In the genomic region with DNA sequence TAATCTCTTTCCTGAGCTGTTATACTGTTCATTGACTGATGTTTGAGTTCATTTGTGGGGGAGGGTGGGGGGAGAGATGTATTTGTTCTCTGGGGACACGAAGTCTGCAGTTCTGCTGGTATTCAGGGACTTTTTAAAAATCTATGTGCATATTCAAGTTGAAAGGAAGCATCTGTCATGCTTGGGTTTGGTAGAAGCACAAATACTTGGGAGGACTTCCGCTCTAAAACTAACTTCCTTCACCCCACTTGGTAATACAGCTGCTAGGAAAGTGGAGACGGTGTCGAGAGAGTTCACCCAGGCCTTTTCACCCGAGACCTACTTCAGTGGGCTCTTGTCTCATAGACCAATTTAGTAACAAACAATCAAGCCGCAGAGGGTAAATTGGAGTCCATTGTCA, we compare ENCODE assay signal across 21 mouse cellular contexts.
DNase-seq lines count a peak whose midpoint lies in the region; ATAC-seq lines count a peak whose summit lies in the region.
"Had no signal": no experiment of that assay in that cellular context is flagged by ENCODE, and none has a peak within 500 bp of the region (broad histone marks: within the 10 kb centered on the region; RNA-seq: fewer than 3 reads in every experiment).

No protein-coding gene starts in this region.

- no peak overlapping the region for H3K4me2 ChIP-seq in hindbrain, embryonic 16.5 days (ENCODE audit: low read length)
- H3K4me2 ChIP-seq: embryonic facial prominence, embryonic 15.5 days; heart, embryonic 15.5 days; hindbrain, embryonic 12.5 days; limb, embryonic 15.5 days; liver, embryonic 15.5 days; midbrain, embryonic 12.5 days; neural tube, embryonic 12.5 days had no signal

- H3K9ac ChIP-seq in hindbrain, embryonic 16.5 days (ENCODE audit: low read depth, low read length), result no peak overlapping the region
- H3K9ac ChIP-seq: embryonic facial prominence, embryonic 15.5 days; heart, embryonic 15.5 days; hindbrain, embryonic 12.5 days; limb, embryonic 15.5 days; liver, embryonic 15.5 days; midbrain, embryonic 12.5 days; neural tube, embryonic 12.5 days had no signal

- H3K9me3 ChIP-seq in hindbrain, embryonic 16.5 days (ENCODE audit: control insufficient read depth, low read length), result no peaks in the 10 kb centered on the region
- H3K9me3 ChIP-seq: embryonic facial prominence, embryonic 15.5 days; forebrain, embryonic 10.5 days; heart, embryonic 15.5 days; hindbrain, embryonic 12.5 days; limb, embryonic 15.5 days; liver, embryonic 15.5 days; midbrain, embryonic 12.5 days; neural tube, embryonic 12.5 days had no signal

- H3K4me3 ChIP-seq in hindbrain, embryonic 16.5 days (ENCODE audit: low read length), result no peak overlapping the region
- H3K4me3 ChIP-seq: embryonic facial prominence, embryonic 15.5 days; forebrain, embryonic 10.5 days; heart, embryonic 15.5 days; hindbrain, embryonic 12.5 days; limb, embryonic 15.5 days; liver, embryonic 15.5 days; midbrain, embryonic 12.5 days; neural tube, embryonic 12.5 days had no signal

- peaks cover 5% of the 10 kb centered on the region for H3K27me3 ChIP-seq in hindbrain, embryonic 16.5 days (replicated peaks; ENCODE audit: control insufficient read depth, insufficient read depth, low read length)
- H3K27me3 ChIP-seq: embryonic facial prominence, embryonic 15.5 days; heart, embryonic 15.5 days; liver, embryonic 15.5 days; neural tube, embryonic 12.5 days had no signal

- 0 out of 2 replicates have a peak, but pooled peaks have one; percentile 39 for ATAC-seq in common myeloid progenitor, adult 5-6 weeks (replicated peaks; ENCODE audit: low read depth, poor library complexity, severe bottlenecking)
- peak; percentile 64 to 67; a peak in 3 of 4 replicates for ATAC-seq in hematopoietic stem cell, adult 5-6 weeks (replicated peaks in 1 of 2; ENCODE audit: insufficient read depth in 1 of 2, low FRiP score in 2 of 2, low TSS enrichment in 1 of 2, low read depth in 1 of 2, poor library complexity in 2 of 2, severe bottlenecking in 2 of 2)
- no peak for ATAC-seq in hindbrain, embryonic 16.5 days
- ATAC-seq: inflammation-experienced regulatory T-cells, adult 6 months; Patski had no signal

- H3K27ac ChIP-seq in hindbrain, embryonic 16.5 days (ENCODE audit: low read depth, low read length), result no peak overlapping the region
- H3K27ac ChIP-seq: embryonic facial prominence, embryonic 15.5 days; forebrain, embryonic 10.5 days; hindbrain, embryonic 12.5 days; limb, embryonic 15.5 days; liver, embryonic 15.5 days; midbrain, embryonic 12.5 days; neural tube, embryonic 12.5 days had no signal

- no peaks in the 10 kb centered on the region for H3K36me3 ChIP-seq in hindbrain, embryonic 16.5 days (ENCODE audit: control insufficient read depth, insufficient read depth, low read length)
- H3K36me3 ChIP-seq: embryonic facial prominence, embryonic 15.5 days; forebrain, embryonic 10.5 days; heart, embryonic 15.5 days; hindbrain, embryonic 12.5 days; limb, embryonic 15.5 days; liver, embryonic 15.5 days; midbrain, embryonic 12.5 days; neural tube, embryonic 12.5 days had no signal

- no peaks in the 10 kb centered on the region for H3K4me1 ChIP-seq in hindbrain, embryonic 16.5 days (ENCODE audit: control insufficient read depth, insufficient read depth, low read depth, low read length)
- H3K4me1 ChIP-seq: embryonic facial prominence, embryonic 15.5 days; forebrain, embryonic 10.5 days; heart, embryonic 15.5 days; hindbrain, embryonic 12.5 days; limb, embryonic 15.5 days; liver, embryonic 15.5 days; midbrain, embryonic 12.5 days; neural tube, embryonic 12.5 days had no signal

- peak; percentile 1 to 19 for DNase-seq in kidney, adult 8-10 months
- no peak for DNase-seq in kidney, postnatal 4 days
- peak; percentile 3 to 6 for DNase-seq in kidney, postnatal 36 days
- DNase-seq in cerebellum, postnatal 10 days, result no peak
- DNase-seq: adrenal gland, postnatal 10 days; cerebellum, adult 9-11 months; gastrocnemius, postnatal 10 days; lung, postnatal 10 days had no signal

- 77% methylated on average over 6 of the region's 6 CpGs for WGBS in hindbrain, embryonic 16.5 days

Comparison
In these comparisons a context has a peak if more than half of its experiments do, and no peak if none do; other contexts are left out.
1. DNase-seq: peak in kidney, adult 8-10 months (2 of 2) and kidney, postnatal 36 days (2 of 2); none in kidney, postnatal 4 days (0 of 2) and cerebellum, postnatal 10 days (0 of 2).